Mouse (Mus musculus) monocyte, adult 5-6 weeks (primary cell): ENCODE results near the gene Gpr87. TPM values are rescaled to one million over a fixed set of nuclear protein-coding genes. Genes with fewer than 3 reads are reported as not detected.
"Not testable (repeated sequence)": the region's sequence is repeated elsewhere in the genome, so short reads cannot be mapped to it uniquely, and the experiment has no call there.

Experiments used
- ATAC-seq: fragments of 153-309, 156-312 bp; replicated peaks from 2 replicates; pipeline ENCODE4 v1.8.0; 2017; ENCODE audit warnings: mild to moderate bottlenecking; ENCODE audit not compliant: low TSS enrichment, insufficient number of reproducible peaks, severe bottlenecking, poor library complexity, low FRiP score
- total RNA-seq: library from RNA; stranded (forward); fragments of 200-1000, 200-491, 200-594 nt; gene quantifications from 3 replicates; pipeline ENCODE4 v1.2.3, GENCODE M21; 2017

Gene Gpr87
- total RNA-seq, 1 experiment from 2014 or later = not detected

- ATAC-seq = no peak
Measured at GRCm38 (mm10) chr3:59150624-59151023, 44.3 kb downstream of the Gpr87 start.

- no peak for ATAC-seq
Measured at GRCm38 (mm10) chr3:59149646-59150045, 45.3 kb downstream of the Gpr87 start.

GRCm38 (mm10) chr3:59145194-59145593 is 49.7 kb downstream of the Gpr87 start:
- ATAC-seq = no peak

GRCm38 (mm10) chr3:59141507-59142305 is 53.2 kb downstream of the Gpr87 start:
- ATAC-seq = no peak

GRCm38 (mm10) chr3:59140941-59141340 is 54.0 kb downstream of the Gpr87 start:
- ATAC-seq = not testable (repeated sequence)

GRCm38 (mm10) chr3:59140115-59140514 is 54.8 kb downstream of the Gpr87 start:
- no peak for ATAC-seq

GRCm38 (mm10) chr3:59139651-59140051 is 55.3 kb downstream of the Gpr87 start:
- ATAC-seq = no peak

GRCm38 (mm10) chr3:59138946-59139468 is 55.9 kb downstream of the Gpr87 start:
- no peak for ATAC-seq

GRCm38 (mm10) chr3:59135911-59136653 is 58.8 kb downstream of the Gpr87 start:
- ATAC-seq = no peak

GRCm38 (mm10) chr3:59133189-59133588 is 61.7 kb downstream of the Gpr87 start:
- no peak for ATAC-seq

GRCm38 (mm10) chr3:59131966-59132365 is 62.9 kb downstream of the Gpr87 start:
- no peak for ATAC-seq

GRCm38 (mm10) chr3:59131081-59131480 is 63.8 kb downstream of the Gpr87 start:
- no peak for ATAC-seq

- 0 out of 2 replicates have a peak, but pooled peaks have one; percentile 40 for ATAC-seq
Measured at GRCm38 (mm10) chr3:59130431-59130830, 64.5 kb downstream of the Gpr87 start.

GRCm38 (mm10) chr3:59129547-59129946 is 65.4 kb downstream of the Gpr87 start:
- no peak for ATAC-seq

Other genes with a start within 250 kb of the Gpr87 start
- gene Med12l, start 189.3 kb downstream of the Gpr87 start, total RNA-seq = 0.53 to 3.6 TPM (median 0.86 TPM) in 3 replicates
- 42.7 to 93.4 TPM (median 62.6 TPM) in 3 replicates for gene Gpr171, start 93.3 kb downstream of the Gpr87 start, total RNA-seq
- 9.4 to 15.8 TPM (median 14.8 TPM) in 3 replicates for gene P2ry14, start 41.5 kb downstream of the Gpr87 start, total RNA-seq
- gene P2ry13, start 15.8 kb upstream of the Gpr87 start, total RNA-seq = 1.2 TPM in 1 of 3 replicates, not detected in the others
- gene P2ry12, start 67.8 kb upstream of the Gpr87 start, total RNA-seq = 1.3 to 22.3 TPM (median 6.2 TPM) in 3 replicates
- gene Igsf10, start 149.3 kb upstream of the Gpr87 start, total RNA-seq = 0.10 TPM in 1 of 3 replicates, not detected in the others